ENCODE assay signal across 16 mouse cellular contexts in genomic region chr6:142362036-142362435, GRCm38 (mm10). TPM values are rescaled to one million over a fixed set of nuclear protein-coding genes. Genes with fewer than 3 reads are reported as not detected.
"Had no signal": no experiment of that assay in that cellular context is flagged by ENCODE, and none has a peak within 500 bp of the region (broad histone marks: within the 10 kb centered on the region; RNA-seq: fewer than 3 reads in every experiment).

No protein-coding gene starts in this region.

- DNase-seq: liver, postnatal 0 days; lung, adult 2 months; lung, postnatal 4 days; midbrain, embryonic 14.5 days; retina, postnatal 1 day; right cerebral cortex, adult 18-20 months; right cerebral cortex, postnatal 25 days; thymus, adult 2 months; thymus, postnatal 25 days; thymus, postnatal 4 days had no signal

- ATAC-seq: liver, postnatal 0 days; lung, postnatal 0 days; midbrain, embryonic 16.5 days had no signal

RNA-seq across cellular contexts. Expression of gene Slco1a5, which starts 39.3 kb away (rescaled TPM):
- polyA plus RNA-seq: liver, postnatal 0 days; neural tube, embryonic 13.5 days; spleen, adult 2 months; stomach, embryonic 15.5 days; urinary bladder, adult 2 months had no signal
